Mouse (Mus musculus): Measurements from ENCODE around the gene Dnm3. TPM values are rescaled to one million over a fixed set of nuclear protein-coding genes. Genes with fewer than 3 reads are reported as not detected.

Gene Dnm3
- total and polyA plus RNA-seq, 3 experiments: not detected

- H3K9ac ChIP-seq (ENCODE audit: control insufficient read depth, low read depth, low read length, poor library complexity, severe bottlenecking): no peak overlapping the region
- no peaks in the 10 kb centered on the region for H3K36me3 ChIP-seq (ENCODE audit: control insufficient read depth in 1 of 2, insufficient read depth in 2 of 2, low read length in 2 of 2)
- H3K27me3 ChIP-seq (ENCODE audit: control insufficient read depth in 1 of 2, insufficient read depth in 2 of 2, low read length in 2 of 2): no peaks in the 10 kb centered on the region; a peak in 1 of 4 replicates
- no peak overlapping the region for H3K4me3 ChIP-seq (ENCODE audit: control insufficient read depth in 1 of 2, insufficient read depth in 1 of 2, low read depth in 2 of 2, low read length in 2 of 2)
- H3K79me2 ChIP-seq (ENCODE audit: control insufficient read depth, insufficient read depth, low read length, poor library complexity): no peaks in the 10 kb centered on the region
- no peak overlapping the region for H3K27ac ChIP-seq (ENCODE audit: control insufficient read depth, low read depth, low read length)
- no peak for DNase-seq (ENCODE audit: low read depth, low spot score)
- H3K9me3 ChIP-seq (replicated peaks; ENCODE audit: insufficient read depth, low read length): no peaks in the 10 kb centered on the region
- TF ChIP-seq NRF1 (IDR thresholded peaks at IDR 0.05; ENCODE audit: insufficient read depth, low read depth, low read length, poor library complexity, severe bottlenecking) (no peak), MAX (IDR thresholded peaks at IDR 0.05; ENCODE audit: low read length) (no peak), UBTF (IDR thresholded peaks at IDR 0.05; ENCODE audit: borderline replicate concordance, insufficient read depth, low read depth, low read length) (no peak), RAD21 (IDR thresholded peaks at IDR 0.05; ENCODE audit: low read depth, low read length) (no peak), KAT2A (conservative IDR thresholded peaks at IDR 0.05; ENCODE audit: low read depth, low read length) (no peak), NELFE (IDR thresholded peaks at IDR 0.05; ENCODE audit: low read depth, low read length) (no peak), ZMIZ1 (IDR thresholded peaks at IDR 0.05; ENCODE audit: low read depth, low read length) (no peak), ZNF384 (IDR thresholded peaks at IDR 0.05; ENCODE audit: low read depth, low read length) (no peak), MYC (IDR thresholded peaks at IDR 0.05; ENCODE audit: low read depth, low read length) (no peak), POLR2AphosphoS5 (IDR thresholded peaks at IDR 0.05; ENCODE audit: borderline replicate concordance, low read depth, low read length) (no peak), TAL1 (IDR thresholded peaks at IDR 0.05; ENCODE audit: low read length) (no peak), MAZ (IDR thresholded peaks at IDR 0.05; ENCODE audit: low read depth, low read length) (no peak), SIN3A (IDR thresholded peaks at IDR 0.05; ENCODE audit: low read length) (no peak), MEF2A (IDR thresholded peaks at IDR 0.05; ENCODE audit: extremely low read depth, insufficient replicate concordance, low read depth, low read length, poor library complexity, severe bottlenecking) (no peak), MAFK (IDR thresholded peaks at IDR 0.05; ENCODE audit: borderline replicate concordance, low read depth, low read length) (no peak), USF2 (IDR thresholded peaks at IDR 0.05; ENCODE audit: borderline replicate concordance in 1 of 2, insufficient read depth in 1 of 2, low read depth in 1 of 2, low read length in 2 of 2) (no peak), SMC3 (IDR thresholded peaks at IDR 0.05; ENCODE audit: low read depth, low read length) (no peak), POLR2AphosphoS2 (IDR thresholded peaks at IDR 0.05; ENCODE audit: low read length) (no peak), CTCF (IDR thresholded peaks at IDR 0.05 in 2 of 3, conservative IDR thresholded peaks at IDR 0.05 in 1 of 3; ENCODE audit: control insufficient read depth in 1 of 3, insufficient read depth in 1 of 3, low read depth in 2 of 3, low read length in 3 of 3, poor library complexity in 1 of 3, severe bottlenecking in 1 of 3) (no peak)
- no peaks in the 10 kb centered on the region for H3K4me1 ChIP-seq (ENCODE audit: control insufficient read depth in 1 of 2, insufficient read depth in 2 of 2, low read length in 2 of 2)
Measured at GRCm38 (mm10) chr1:162126856-162127792, 350.7 kb downstream of the Dnm3 start.
